Mouse (Mus musculus) G1E (cell line): ENCODE measurements around the gene A930002H24Rik.

Experiments used
- CTCF ChIP-seq: IDR thresholded peaks from 2 replicates; pipeline ENCODE4 v1.5.1; 2012; ENCODE audit warnings: low read depth, low read length, inconsistent platforms, mixed read lengths
- GATA1 ChIP-seq: IDR thresholded peaks from 2 replicates; pipeline ENCODE4 v1.6.1; 2012; ENCODE audit warnings: borderline replicate concordance, low read length, inconsistent platforms, mixed read lengths
- GATA2 ChIP-seq: IDR thresholded peaks from 2 replicates; pipeline ENCODE4 v1.6.1; 2012; ENCODE audit warnings: low read depth, low read length, inconsistent platforms, borderline replicate concordance
- POLR2AphosphoS5 ChIP-seq: IDR thresholded peaks from 2 replicates; pipeline ENCODE4 v1.6.1; 2012; ENCODE audit warnings: low read depth, low read length, inconsistent platforms; ENCODE audit not compliant: insufficient replicate concordance
- TAL1 ChIP-seq: conservative IDR thresholded peaks from 2 replicates; pipeline ENCODE4 v1.6.1; 2012; ENCODE audit warnings: low read depth, low read length, inconsistent platforms, mixed read lengths

GRCm38 (mm10) chr17:63880009-63880408, 16.4 kb upstream of the A930002H24Rik start:
- TF ChIP-seq TAL1 (no peak), CTCF (no peak), POLR2AphosphoS5 (no peak), GATA1 (no peak), GATA2 (no peak)
